In genomic region chr1:180405576-180406335, GRCm38 (mm10) we compare ENCODE assay signal across 9 mouse cellular contexts.
A peak's percentile ranks its signal among the peaks of the same experiment; 100 is the strongest.
DNase-seq lines count a peak whose midpoint lies in the region; ATAC-seq and TF ChIP-seq lines count a peak whose summit lies in the region.
"Had no signal": no experiment of that assay in that cellular context is flagged by ENCODE, and none has a peak within 500 bp of the region (broad histone marks: within the 10 kb centered on the region; RNA-seq: fewer than 3 reads in every experiment).

No protein-coding gene starts in this region.

- H3K9me3 ChIP-seq in kidney, embryonic 14.5 days (ENCODE audit: control insufficient read depth, low read length): no peaks in the 10 kb centered on the region
- no peaks in the 10 kb centered on the region for H3K9me3 ChIP-seq in lung, postnatal 0 days (ENCODE audit: low read length)
- no peaks in the 10 kb centered on the region for H3K9me3 ChIP-seq in forebrain, embryonic 13.5 days (replicated peaks)
- H3K9me3 ChIP-seq: embryonic facial prominence, embryonic 15.5 days had no signal

- intact Hi-C loops in gastrocnemius, postnatal 36 days (cut with DNase I): loop anchor here (5.0 to 10.0 kb wide), 2 partner anchors 73 to 551 kb away; partner anchors contain the start of gene Itpkb

- TF ChIP-seq EP300 in lung, postnatal 0 days (IDR thresholded peaks at IDR 0.05): peak; percentile 79

- peak overlapping the region; percentile 88; the same call in 1 of the 2 replicates for H3K27ac ChIP-seq in kidney, embryonic 14.5 days (ENCODE audit: low read depth, low read length)
- H3K27ac ChIP-seq in lung, postnatal 0 days (ENCODE audit: low read length): peak overlapping the region; percentile 94
- H3K27ac ChIP-seq in forebrain, embryonic 13.5 days: no peak overlapping the region

- H3K4me1 ChIP-seq in kidney, embryonic 14.5 days (ENCODE audit: control insufficient read depth, insufficient read depth, low read length): peaks cover 67% of the 10 kb centered on the region
- H3K4me1 ChIP-seq in lung, postnatal 0 days (ENCODE audit: insufficient read depth, low read depth, low read length): peaks cover 56% of the 10 kb centered on the region
- peaks cover 10% of the 10 kb centered on the region for H3K4me1 ChIP-seq in forebrain, embryonic 13.5 days

- no peaks in the 10 kb centered on the region for H3K36me3 ChIP-seq in kidney, embryonic 14.5 days (ENCODE audit: control insufficient read depth, insufficient read depth, low read length)
- H3K36me3 ChIP-seq in lung, postnatal 0 days (ENCODE audit: insufficient read depth, low read length): no peaks in the 10 kb centered on the region
- no peaks in the 10 kb centered on the region for H3K36me3 ChIP-seq in forebrain, embryonic 13.5 days (ENCODE audit: poor library complexity, severe bottlenecking)
- H3K36me3 ChIP-seq: embryonic facial prominence, embryonic 15.5 days had no signal

- TF ChIP-seq CTCF in lung, postnatal 0 days (IDR thresholded peaks at IDR 0.05): no peak

- H3K4me2 ChIP-seq in kidney, embryonic 14.5 days (replicated peaks; ENCODE audit: low read depth, low read length): no peak overlapping the region
- H3K4me2 ChIP-seq in lung, postnatal 0 days (replicated peaks; ENCODE audit: low read depth, low read length): no peak overlapping the region
- no peak overlapping the region for H3K4me2 ChIP-seq in forebrain, embryonic 13.5 days
- H3K4me2 ChIP-seq: embryonic facial prominence, embryonic 15.5 days had no signal

- DNase-seq in gastrocnemius, postnatal 25 days: peak; percentile 77
- DNase-seq in gastrocnemius, postnatal 36 days: no peak
- DNase-seq in heart, adult 9 months (ENCODE audit: low spot score in 2 of 2): peak; percentile 81 to 89
- peak; percentile 75 for DNase-seq in lung, postnatal 0 days (ENCODE audit: low spot score)
- no peak for DNase-seq in right cerebral cortex, postnatal 4 days
- DNase-seq in right cerebral cortex, postnatal 14 days: no peak

- no peak overlapping the region for H3K4me3 ChIP-seq in kidney, embryonic 14.5 days (ENCODE audit: low read length)
- no peak overlapping the region for H3K4me3 ChIP-seq in lung, postnatal 0 days (ENCODE audit: low read depth, low read length)
- H3K4me3 ChIP-seq in forebrain, embryonic 13.5 days: no peak overlapping the region
- H3K4me3 ChIP-seq: embryonic facial prominence, embryonic 15.5 days had no signal

- ATAC-seq in kidney, embryonic 14.5 days (ENCODE audit: low FRiP score, low TSS enrichment): no peak
- ATAC-seq in lung, postnatal 0 days: peak; percentile 15
- ATAC-seq in forebrain, embryonic 13.5 days: no peak

- H3K9ac ChIP-seq in kidney, embryonic 14.5 days (ENCODE audit: low read depth, low read length): no peak overlapping the region
- no peak overlapping the region for H3K9ac ChIP-seq in lung, postnatal 0 days (replicated peaks; ENCODE audit: low read depth)
- no peak overlapping the region for H3K9ac ChIP-seq in forebrain, embryonic 13.5 days
- H3K9ac ChIP-seq: embryonic facial prominence, embryonic 15.5 days had no signal

- no peaks in the 10 kb centered on the region for H3K27me3 ChIP-seq in kidney, embryonic 14.5 days (ENCODE audit: control insufficient read depth, insufficient read depth, low read length)
- H3K27me3 ChIP-seq in lung, postnatal 0 days (replicated peaks; ENCODE audit: insufficient read depth, low read length): no peaks in the 10 kb centered on the region
- H3K27me3 ChIP-seq in forebrain, embryonic 13.5 days: no peaks in the 10 kb centered on the region
- H3K27me3 ChIP-seq: embryonic facial prominence, embryonic 15.5 days had no signal

- 83% methylated on average over 9 of the region's 9 CpGs for WGBS in kidney, embryonic 14.5 days
- 56% methylated on average over 9 of the region's 9 CpGs for WGBS in lung, postnatal 0 days
- 84% methylated on average over 9 of the region's 9 CpGs for WGBS in forebrain, embryonic 13.5 days

Comparison
In these comparisons a context has a peak if more than half of its experiments do, and no peak if none do; other contexts are left out.
1. DNase-seq: peak in gastrocnemius, postnatal 25 days (single experiment), heart, adult 9 months (2 of 2) and lung, postnatal 0 days (single experiment); none in gastrocnemius, postnatal 36 days (0 of 2), right cerebral cortex, postnatal 4 days (single experiment) and right cerebral cortex, postnatal 14 days (single experiment).